In genomic region chr13:24576338-24577119, GRCm38 (mm10) we compare ENCODE assay signal across 8 mouse cellular contexts. TPM values are rescaled to one million over a fixed set of nuclear protein-coding genes. Genes with fewer than 3 reads are reported as not detected.
DNase-seq lines count a peak whose midpoint lies in the region; ATAC-seq and TF ChIP-seq lines count a peak whose summit lies in the region.

No protein-coding gene starts in this region.

- peaks cover 15% of the 10 kb centered on the region for H3K4me1 ChIP-seq in forebrain, postnatal 0 days (ENCODE audit: insufficient read depth)
- H3K4me1 ChIP-seq in liver, embryonic 15.5 days (replicated peaks): peaks cover 66% of the 10 kb centered on the region

- H3K27me3 ChIP-seq in C2C12 (ENCODE audit: control insufficient read depth, insufficient read depth, insufficient read length): no peaks in the 10 kb centered on the region
- H3K27me3 ChIP-seq in forebrain, postnatal 0 days (ENCODE audit: insufficient read depth, low read length): no peaks in the 10 kb centered on the region
- H3K27me3 ChIP-seq in liver, embryonic 15.5 days: no peaks in the 10 kb centered on the region

- peak; percentile 95 for ATAC-seq in forebrain, postnatal 0 days
- peak; percentile 82 for ATAC-seq in liver, embryonic 15.5 days (ENCODE audit: insufficient read depth)

- TF ChIP-seq POLR2A in brain, embryonic 14.5 days (IDR thresholded peaks at IDR 0.05; ENCODE audit: borderline replicate concordance, extremely low read depth, insufficient read depth, insufficient read length, poor library complexity, severe bottlenecking): no peak

- H3K27ac ChIP-seq in forebrain, postnatal 0 days (ENCODE audit: low read depth, low read length): peak overlapping the region; percentile 75
- peak overlapping the region; percentile 91 for H3K27ac ChIP-seq in layer of hippocampus, adult 2 months
- peak overlapping the region; percentile 74 for H3K27ac ChIP-seq in liver, embryonic 15.5 days (replicated peaks)

- H3ac ChIP-seq in C2C12 (ENCODE audit: control insufficient read depth, insufficient read length, low read depth): no peak overlapping the region

- H3K4me3 ChIP-seq in C2C12 (ENCODE audit: insufficient read depth, poor library complexity, severe bottlenecking): no peak overlapping the region
- H3K4me3 ChIP-seq in forebrain, postnatal 0 days (ENCODE audit: low read depth, low read length): no peak overlapping the region
- no peak overlapping the region for H3K4me3 ChIP-seq in layer of hippocampus, adult 2 months
- H3K4me3 ChIP-seq in liver, embryonic 15.5 days (replicated peaks): no peak overlapping the region

- H3K9ac ChIP-seq in forebrain, postnatal 0 days: no peak overlapping the region
- H3K9ac ChIP-seq in liver, embryonic 15.5 days: no peak overlapping the region

- H3K36me3 ChIP-seq in C2C12 (ENCODE audit: control insufficient read depth, insufficient read depth): no peaks in the 10 kb centered on the region
- H3K36me3 ChIP-seq in forebrain, postnatal 0 days (ENCODE audit: insufficient read depth): no peaks in the 10 kb centered on the region
- no peaks in the 10 kb centered on the region for H3K36me3 ChIP-seq in liver, embryonic 15.5 days (replicated peaks)

- H3K9me3 ChIP-seq in forebrain, postnatal 0 days (ENCODE audit: low read length): no peaks in the 10 kb centered on the region
- H3K9me3 ChIP-seq in liver, embryonic 15.5 days (replicated peaks): no peaks in the 10 kb centered on the region

- H3K79me3 ChIP-seq in C2C12 (ENCODE audit: low read depth): no peaks in the 10 kb centered on the region

- WGBS in forebrain, postnatal 0 days: 41% methylated on average over 11 of the region's 11 CpGs
- WGBS in liver, embryonic 15.5 days (ENCODE audit: insufficient replicate concordance): 51% methylated on average over 11 of the region's 11 CpGs

- H3K4me2 ChIP-seq in forebrain, postnatal 0 days (ENCODE audit: low read depth): no peak overlapping the region
- H3K4me2 ChIP-seq in liver, embryonic 15.5 days: peak overlapping the region; percentile 21

- no peak for TF ChIP-seq CTCF in C2C12 (IDR thresholded peaks at IDR 0.05; ENCODE audit: control insufficient read depth, insufficient read depth, insufficient read length)
- TF ChIP-seq CTCF in brain, embryonic 14.5 days (IDR thresholded peaks at IDR 0.05; ENCODE audit: borderline replicate concordance, extremely low read depth, insufficient read depth, insufficient read length): no peak
- TF ChIP-seq CTCF in forebrain, postnatal 0 days (IDR thresholded peaks at IDR 0.05; ENCODE audit: low read depth): no peak
- no peak for TF ChIP-seq CTCF in layer of hippocampus, adult 2 months (conservative IDR thresholded peaks at IDR 0.05)

- H3K79me2 ChIP-seq in C2C12 (ENCODE audit: control insufficient read depth, insufficient read depth): no peaks in the 10 kb centered on the region

- DNase-seq in brain, embryonic 14.5 days (ENCODE audit: low read depth): peak; percentile 94
- peak; percentile 88 for DNase-seq in forebrain, postnatal 0 days
- peak; percentile 78 to 89 for DNase-seq in layer of hippocampus, adult 2 months (ENCODE audit: low spot score in 2 of 2)
- DNase-seq in right cerebral cortex, postnatal 36 days (ENCODE audit: low spot score in 2 of 2): peak; percentile 80 to 90
- no peak for DNase-seq in adrenal gland, adult 8-10 months
- DNase-seq in adrenal gland, postnatal 25 days: no peak

TF ChIP-seq in C2C12, 6 proteins besides CTCF, POLR2A, EP300 and RAD21:
- TF ChIP-seq CEBPB (IDR thresholded peaks at IDR 0.05; ENCODE audit: low read depth) (no peak), USF1 (IDR thresholded peaks at IDR 0.05; ENCODE audit: low read depth) (no peak), MYOD1 (IDR thresholded peaks at IDR 0.05; ENCODE audit: control insufficient read depth, insufficient read length, low read depth) (peak; percentile 69)

RNA-seq across cellular contexts. Expression of gene Ripor2, which starts 5.5 kb away (rescaled TPM):
- 0.23 TPM for polyA plus RNA-seq in C2C12 (2012; fragmentation: generic; extraction: Trizol)
- polyA plus RNA-seq in brain, embryonic 14.5 days (2012; rRNA removed): 29.5 and 32.0 TPM in 2 replicates
- 51.5 and 53.2 TPM in 2 replicates for total RNA-seq in forebrain, postnatal 0 days (2014; rRNA removed)
- 13.8 and 21.3 TPM in 2 replicates for polyA plus RNA-seq in forebrain, postnatal 0 days (2015; fragmentation: Nextera tagmentation; extraction: Ambion mirVana)
- total RNA-seq in layer of hippocampus, adult 2 months (2021): 10 to 100 TPM; 72.0 to 77.6 TPM
- 3.1 and 3.2 TPM in 2 replicates for polyA plus RNA-seq in liver, embryonic 15.5 days (2015; fragmentation: Nextera tagmentation; extraction: Ambion mirVana)
- total RNA-seq in adrenal gland, adult 8-10 months (2022): 1 to 10 TPM; 4.1 to 7.3 (median 5.4) TPM
- total RNA-seq in adrenal gland, postnatal 25 days (2021): 1.9 and 2.5 TPM in 2 replicates

Comparison
In these comparisons a context has a peak if more than half of its experiments do, and no peak if none do; other contexts are left out.
1. DNase-seq: peak in brain, embryonic 14.5 days (single experiment), forebrain, postnatal 0 days (single experiment), layer of hippocampus, adult 2 months (2 of 2) and right cerebral cortex, postnatal 36 days (2 of 2); none in adrenal gland, adult 8-10 months (single experiment) and adrenal gland, postnatal 25 days (single experiment).
2. Peak in every context shown above with its lines, with median percentiles within 50 percentile points of each other: H3K27ac ChIP-seq.